Mouse (Mus musculus): ENCODE data around the gene Sugct.

DNA sequence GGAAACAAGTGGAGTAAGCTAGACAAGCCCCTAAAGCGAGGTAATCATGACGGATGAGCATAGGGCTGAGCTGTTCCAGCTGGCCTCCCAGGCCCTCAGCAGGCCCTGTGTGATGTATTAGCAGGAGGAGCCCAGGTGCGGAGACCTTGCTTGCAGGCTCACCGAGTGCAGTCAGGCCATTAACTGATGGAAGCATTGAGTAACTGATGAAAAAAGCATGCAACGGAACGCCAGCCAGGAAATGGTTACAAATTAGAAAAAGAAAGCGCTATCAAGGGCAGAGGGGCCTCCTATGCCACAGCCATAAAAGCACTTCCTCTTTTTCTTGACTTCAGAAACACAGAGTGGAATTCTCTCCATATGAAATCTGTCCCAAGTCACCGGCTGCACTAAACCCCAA is 510.1 kb downstream of the Sugct start:
- no peak for TF ChIP-seq MYC (IDR thresholded peaks at IDR 0.05; ENCODE audit: low read depth, low read length)
- no peak for TF ChIP-seq HCFC1 (IDR thresholded peaks at IDR 0.05; ENCODE audit: low read depth, low read length)
- TF ChIP-seq KAT2A (conservative IDR thresholded peaks at IDR 0.05; ENCODE audit: low read depth, low read length): no peak
- TF ChIP-seq EP300 (IDR thresholded peaks at IDR 0.05; ENCODE audit: low read depth in 1 of 2, low read length in 2 of 2): no peak
- TF ChIP-seq USF1 (IDR thresholded peaks at IDR 0.05; ENCODE audit: low read depth, low read length): no peak
- no peak for TF ChIP-seq CTCF (IDR thresholded peaks at IDR 0.05 in 2 of 3, conservative IDR thresholded peaks at IDR 0.05 in 1 of 3; ENCODE audit: control insufficient read depth in 1 of 3, insufficient read depth in 1 of 3, low read depth in 2 of 3, low read length in 3 of 3, poor library complexity in 1 of 3, severe bottlenecking in 1 of 3)
- TF ChIP-seq MAFK (IDR thresholded peaks at IDR 0.05; ENCODE audit: borderline replicate concordance, low read depth, low read length): no peak
